Mouse (Mus musculus) ES-Bruce4 (cell line): ENCODE data around the gene Ephb1.

Experiments
- CTCF ChIP-seq: IDR thresholded peaks from one replicate; pipeline ENCODE4 v1.8.1; 2011; ENCODE audit warnings: low read depth, low read length
- POLR2A ChIP-seq: IDR thresholded peaks from one replicate; pipeline ENCODE4 v1.8.1; 2011; ENCODE audit warnings: low read length; ENCODE audit not compliant: insufficient read depth

- TF ChIP-seq CTCF (no peak), POLR2A (no peak)
Observed at GRCm38 (mm10) chr9:102263760-102264159, 90.7 kb downstream of the Ephb1 start.
